Mouse (Mus musculus): ENCODE measurements around the gene P3h3.

DNA sequence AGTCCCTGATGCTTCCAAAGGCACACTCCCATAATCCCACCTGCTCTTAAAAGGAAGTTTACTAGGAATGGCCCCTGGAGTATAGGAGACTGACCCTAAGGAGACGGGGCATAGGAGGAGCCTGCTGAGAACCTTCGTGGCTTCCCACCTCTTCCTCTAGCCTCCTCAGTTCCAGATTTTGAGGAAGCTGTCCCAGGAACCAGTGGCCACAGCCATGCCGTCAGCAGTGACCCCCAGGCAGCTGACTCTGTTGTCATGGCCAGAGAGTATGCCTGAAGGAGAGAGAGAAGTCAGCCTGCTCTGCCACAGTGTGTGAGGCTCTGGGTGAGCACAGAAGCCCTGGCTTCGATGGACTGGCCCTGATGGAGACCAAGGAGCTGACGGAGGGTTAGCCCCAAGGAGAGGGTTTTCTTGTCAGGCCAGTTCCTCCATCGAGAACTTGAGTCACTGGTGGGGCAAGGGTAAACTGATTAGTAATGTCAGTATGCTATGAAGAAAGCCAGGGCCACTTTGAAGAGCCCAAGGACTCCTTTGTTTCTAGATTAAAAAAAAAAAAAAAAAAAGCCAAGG, 23.0 kb downstream of the P3h3 start:
- TF ChIP-seq CTCF (IDR thresholded peaks at IDR 0.05; ENCODE audit: low read depth, low read length) (no peak), POLR2A (IDR thresholded peaks at IDR 0.05; ENCODE audit: extremely low read depth, insufficient read depth, low read length) (no peak)

Data from liver, adult 2 months (tissue).